Mouse (Mus musculus): ENCODE results near the gene Armc7. TPM values are rescaled to one million over a fixed set of nuclear protein-coding genes. Genes with fewer than 3 reads are reported as not detected.

Armc7 gene
- polyA plus RNA-seq (2015; fragmentation: Nextera tagmentation; extraction: Ambion mirVana): 6.6 and 7.1 TPM in 2 replicates

- ATAC-seq (ENCODE audit: borderline replicate concordance, extremely low read depth, low FRiP score, low TSS enrichment): peak; percentile 97
- H3K9me3 ChIP-seq: no peaks in the 10 kb centered on the region
- H3K27me3 ChIP-seq: no peaks in the 10 kb centered on the region
- 1% methylated on average over 26 of the region's 26 CpGs for WGBS
- H3K27ac ChIP-seq: peak within 1 kb of the TSS; percentile 66
- H3K9ac ChIP-seq: peak within 1 kb of the TSS; percentile 69
- no peaks in the 10 kb centered on the region for H3K36me3 ChIP-seq
- H3K4me3 ChIP-seq: peak within 1 kb of the TSS; percentile 88
- peaks cover 31% of the 10 kb centered on the region for H3K4me1 ChIP-seq
- peak within 1 kb of the TSS; percentile 82 for H3K4me2 ChIP-seq
Measured at GRCm38 (mm10) chr11:115475025-115475757, at the start of gene Armc7. Gene Armc7 (plus strand): TSS chr11:115475667.

- 87% methylated on average over 6 of the region's 6 CpGs for WGBS
- H3K9ac ChIP-seq: no peak overlapping the region
- H3K36me3 ChIP-seq: peaks cover 39% of the 10 kb centered on the region
- no peak for ATAC-seq (ENCODE audit: borderline replicate concordance, extremely low read depth, low FRiP score, low TSS enrichment)
- H3K4me1 ChIP-seq: peaks cover 24% of the 10 kb centered on the region
- no peak overlapping the region for H3K4me3 ChIP-seq
- no peaks in the 10 kb centered on the region for H3K9me3 ChIP-seq
- no peak overlapping the region for H3K4me2 ChIP-seq
- H3K27ac ChIP-seq: no peak overlapping the region
- no peaks in the 10 kb centered on the region for H3K27me3 ChIP-seq
Measured at GRCm38 (mm10) chr11:115425671-115426070, 49.8 kb upstream of the Armc7 start.

- peaks cover 10% of the 10 kb centered on the region for H3K4me1 ChIP-seq
- no peaks in the 10 kb centered on the region for H3K9me3 ChIP-seq
- no peak overlapping the region for H3K9ac ChIP-seq
- H3K4me3 ChIP-seq: no peak overlapping the region
- H3K4me2 ChIP-seq: peak overlapping the region; percentile 25
- ATAC-seq (ENCODE audit: borderline replicate concordance, extremely low read depth, low FRiP score, low TSS enrichment): peak; percentile 65; the same call in 1 of the 2 replicates
- peaks cover 57% of the 10 kb centered on the region for H3K36me3 ChIP-seq
- peak overlapping the region; percentile 57 for H3K27ac ChIP-seq
- no peaks in the 10 kb centered on the region for H3K27me3 ChIP-seq
- WGBS: 33% methylated on average over 20 of the region's 20 CpGs
Measured at GRCm38 (mm10) chr11:115427482-115428331, 47.8 kb upstream of the Armc7 start.

- Histone ChIP-seq H3K4me3 (no peak overlapping the region), H3K36me3 (peaks cover 56% of the 10 kb centered on the region), H3K27ac (no peak overlapping the region), H3K27me3 (no peaks in the 10 kb centered on the region), H3K9ac (no peak overlapping the region), H3K4me2 (no peak overlapping the region), H3K4me1 (peaks cover 10% of the 10 kb centered on the region), H3K9me3 (no peaks in the 10 kb centered on the region)
- ATAC-seq (ENCODE audit: borderline replicate concordance, extremely low read depth, low FRiP score, low TSS enrichment): no peak
- 80% methylated on average over 7 of the region's 7 CpGs for WGBS
Measured at GRCm38 (mm10) chr11:115429307-115429706, 46.2 kb upstream of the Armc7 start.

- Histone ChIP-seq H3K9ac (no peak overlapping the region), H3K4me2 (no peak overlapping the region), H3K27me3 (no peaks in the 10 kb centered on the region), H3K4me3 (no peak overlapping the region), H3K36me3 (peaks cover 51% of the 10 kb centered on the region), H3K9me3 (no peaks in the 10 kb centered on the region), H3K27ac (no peak overlapping the region), H3K4me1 (peaks cover 16% of the 10 kb centered on the region)
- WGBS: 93% methylated on average over 6 of the region's 6 CpGs
- ATAC-seq (ENCODE audit: borderline replicate concordance, extremely low read depth, low FRiP score, low TSS enrichment): no peak
Measured at GRCm38 (mm10) chr11:115430561-115430960, 44.9 kb upstream of the Armc7 start.

- Histone ChIP-seq H3K9ac (no peak overlapping the region), H3K27me3 (no peaks in the 10 kb centered on the region), H3K4me1 (peaks cover 17% of the 10 kb centered on the region), H3K27ac (no peak overlapping the region), H3K9me3 (no peaks in the 10 kb centered on the region), H3K4me2 (no peak overlapping the region), H3K36me3 (peaks cover 39% of the 10 kb centered on the region), H3K4me3 (no peak overlapping the region)
- ATAC-seq (ENCODE audit: borderline replicate concordance, extremely low read depth, low FRiP score, low TSS enrichment): no peak
- 53% methylated on average over 4 of the region's 4 CpGs for WGBS
Measured at GRCm38 (mm10) chr11:115432814-115433213, 42.7 kb upstream of the Armc7 start.

GRCm38 (mm10) chr11:115433342-115433741 lies 42.1 kb upstream of the Armc7 start:
- no peak overlapping the region for H3K27ac ChIP-seq
- no peak for ATAC-seq (ENCODE audit: borderline replicate concordance, extremely low read depth, low FRiP score, low TSS enrichment)

GRCm38 (mm10) chr11:115435596-115436337 lies 39.7 kb upstream of the Armc7 start:
- H3K9ac ChIP-seq: peak overlapping the region; percentile 27

More at GRCm38 (mm10) chr11:115433342-115433741, 42.1 kb upstream of the Armc7 start:
- no peak overlapping the region for H3K4me2 ChIP-seq
- H3K36me3 ChIP-seq: peaks cover 39% of the 10 kb centered on the region
- no peak overlapping the region for H3K4me3 ChIP-seq
- H3K27me3 ChIP-seq: no peaks in the 10 kb centered on the region
- WGBS: 56% methylated on average over 6 of the region's 6 CpGs
- no peaks in the 10 kb centered on the region for H3K9me3 ChIP-seq
- peaks cover 14% of the 10 kb centered on the region for H3K4me1 ChIP-seq
- no peak overlapping the region for H3K9ac ChIP-seq

GRCm38 (mm10) chr11:115437571-115438122 lies 37.8 kb upstream of the Armc7 start:
- H3K4me2 ChIP-seq: no peak overlapping the region
- H3K9me3 ChIP-seq: no peaks in the 10 kb centered on the region
- no peaks in the 10 kb centered on the region for H3K27me3 ChIP-seq
- H3K4me1 ChIP-seq: peaks cover 14% of the 10 kb centered on the region
- no peak overlapping the region for H3K9ac ChIP-seq
- H3K36me3 ChIP-seq: no peaks in the 10 kb centered on the region
- ATAC-seq (ENCODE audit: borderline replicate concordance, extremely low read depth, low FRiP score, low TSS enrichment): no peak
- no peak overlapping the region for H3K4me3 ChIP-seq
- WGBS: 61% methylated on average over 5 of the region's 5 CpGs
- H3K27ac ChIP-seq: no peak overlapping the region

More at GRCm38 (mm10) chr11:115435596-115436337, 39.7 kb upstream of the Armc7 start:
- Histone ChIP-seq H3K4me3 (peak overlapping the region; percentile 32), H3K4me1 (peaks cover 14% of the 10 kb centered on the region), H3K4me2 (peak overlapping the region; percentile 63), H3K27me3 (no peaks in the 10 kb centered on the region), H3K36me3 (peaks cover 16% of the 10 kb centered on the region), H3K27ac (no peak overlapping the region), H3K9me3 (no peaks in the 10 kb centered on the region)
- no peak for ATAC-seq (ENCODE audit: borderline replicate concordance, extremely low read depth, low FRiP score, low TSS enrichment)
- 2% methylated on average over 31 of the region's 31 CpGs for WGBS

- no peak overlapping the region for H3K4me2 ChIP-seq
- H3K9me3 ChIP-seq: no peaks in the 10 kb centered on the region
- no peak overlapping the region for H3K9ac ChIP-seq
- ATAC-seq (ENCODE audit: borderline replicate concordance, extremely low read depth, low FRiP score, low TSS enrichment): no peak
- H3K36me3 ChIP-seq: no peaks in the 10 kb centered on the region
- 85% methylated on average over 3 of the region's 3 CpGs for WGBS
- H3K27ac ChIP-seq: no peak overlapping the region
- no peaks in the 10 kb centered on the region for H3K27me3 ChIP-seq
- H3K4me1 ChIP-seq: peaks cover 14% of the 10 kb centered on the region
- H3K4me3 ChIP-seq: no peak overlapping the region
Measured at GRCm38 (mm10) chr11:115439326-115439725, 36.1 kb upstream of the Armc7 start.

GRCm38 (mm10) chr11:115439906-115440595 lies 35.4 kb upstream of the Armc7 start, which contains the start of gene Trim80:
Gene Trim80 (plus strand): TSS chr11:115440545.
- no peak for ATAC-seq (ENCODE audit: borderline replicate concordance, extremely low read depth, low FRiP score, low TSS enrichment)
- Histone ChIP-seq H3K4me2 (no peak within 1 kb of the TSS), H3K27me3 (no peaks in the 10 kb centered on the region), H3K4me1 (peaks cover 14% of the 10 kb centered on the region), H3K27ac (no peak within 1 kb of the TSS), H3K4me3 (no peak within 1 kb of the TSS), H3K9me3 (no peaks in the 10 kb centered on the region), H3K36me3 (no peaks in the 10 kb centered on the region), H3K9ac (no peak within 1 kb of the TSS)
- 92% methylated on average over 9 of the region's 9 CpGs for WGBS
